Mouse (Mus musculus) bone marrow macrophage, adult 2 months (primary cell): Measurements from ENCODE around the gene Tmsb10. TPM values are rescaled to one million over a fixed set of nuclear protein-coding genes. Genes with fewer than 3 reads are reported as not detected.

ENCODE experiments used
- H3K27ac ChIP-seq: 2 replicates; pipeline ENCODE4 v1.5.1; 2012; ENCODE audit warnings: low read depth, low read length; ENCODE audit not compliant: insufficient read depth
- H3K4me1 ChIP-seq: 2 replicates; pipeline ENCODE4 v1.6.1; 2012; ENCODE audit warnings: low read length; ENCODE audit not compliant: control insufficient read depth, insufficient read depth
- H3K4me3 ChIP-seq: 2 replicates; pipeline ENCODE4 v1.5.1; 2012; ENCODE audit warnings: mild to moderate bottlenecking, low read length, moderate library complexity; ENCODE audit not compliant: insufficient read depth
- CTCF ChIP-seq: IDR thresholded peaks from 2 replicates; pipeline ENCODE4 v1.5.1; 2012; ENCODE audit warnings: low read depth, mild to moderate bottlenecking, low read length, moderate library complexity
- POLR2A ChIP-seq: IDR thresholded peaks from 2 replicates; pipeline ENCODE4 v1.6.1; 2012; ENCODE audit warnings: mild to moderate bottlenecking, low read depth, low read length, borderline replicate concordance
- polyA plus RNA-seq: library from polyadenylated mRNA; stranded (reverse); fragments of >200 nt; gene quantifications from 2 replicates; pipeline ENCODE4 v1.2.4, GENCODE M21; 2012; ENCODE audit not compliant: missing spikeins, insufficient read depth, insufficient read length

The Tmsb10 gene
- polyA plus RNA-seq, 1 experiment: 410 TPM

DNA sequence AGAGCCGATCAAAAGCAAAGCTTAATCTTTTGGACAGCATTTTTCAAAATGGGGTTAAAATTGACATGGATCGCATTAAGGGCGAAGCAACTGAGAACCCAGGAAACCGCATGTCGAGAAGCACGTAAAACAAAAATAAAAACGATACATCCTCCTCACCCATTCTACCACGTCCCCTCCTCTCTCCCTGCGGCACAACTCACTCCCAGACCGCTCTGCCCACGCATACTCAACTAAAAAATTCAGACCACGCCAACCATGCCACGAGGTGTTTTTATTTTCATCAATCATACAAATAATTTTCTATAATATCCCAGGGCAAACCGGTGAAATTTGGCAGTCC, 1.5 kb downstream of the Tmsb10 start:
- H3K4me3 ChIP-seq: peak overlapping the region; percentile 81
- peaks cover 22% of the 10 kb centered on the region for H3K4me1 ChIP-seq
- H3K27ac ChIP-seq: no peak overlapping the region; the same call in 1 of the 2 replicates
- TF ChIP-seq CTCF (no peak), POLR2A (no peak)

DNA sequence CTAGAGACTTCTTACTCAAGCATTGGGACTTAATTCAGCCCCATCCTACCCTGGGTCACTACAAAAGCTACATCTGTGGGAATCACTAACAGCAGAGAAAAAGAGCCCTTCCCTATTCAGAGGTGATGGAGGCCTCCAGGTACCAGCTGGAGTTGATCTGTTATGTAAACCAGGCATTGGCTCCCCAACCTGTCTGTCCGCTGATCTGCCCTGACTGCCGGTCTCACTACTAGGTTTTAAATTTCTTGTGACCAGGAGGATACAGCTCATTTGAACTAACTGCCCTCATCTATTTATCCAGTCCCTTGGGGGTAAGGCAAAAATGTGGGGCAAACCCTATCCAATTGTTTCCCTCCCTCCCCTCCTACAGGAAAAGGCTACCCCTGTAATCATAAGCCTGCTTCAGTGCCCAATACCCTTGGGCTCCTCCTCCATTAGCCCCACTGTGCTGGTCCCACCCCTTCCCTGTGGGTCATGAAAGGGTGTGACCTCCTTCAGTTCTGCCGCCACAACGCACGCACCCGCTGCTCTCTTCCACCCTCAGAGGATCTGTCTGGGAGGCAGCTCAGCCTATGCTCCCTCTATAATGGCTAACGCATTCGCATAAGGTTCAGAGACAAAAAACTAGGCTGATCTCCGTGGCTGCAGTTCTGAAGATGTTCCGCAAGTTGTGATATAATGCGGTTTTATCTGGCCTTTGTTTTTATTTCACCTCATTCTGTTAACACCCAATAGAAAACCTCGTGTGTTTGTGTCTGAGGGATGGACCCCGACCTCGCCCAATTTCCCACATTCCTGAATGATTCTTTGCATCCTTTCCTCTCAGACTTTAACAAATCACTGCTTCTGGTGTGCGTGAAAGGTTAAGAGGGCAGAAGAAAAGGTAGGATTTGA, 2.1 kb downstream of the Tmsb10 start:
- Histone ChIP-seq H3K27ac (no peak overlapping the region), H3K4me3 (peak overlapping the region; percentile 81), H3K4me1 (peaks cover 22% of the 10 kb centered on the region)
- TF ChIP-seq POLR2A (no peak), CTCF (no peak)

DNA sequence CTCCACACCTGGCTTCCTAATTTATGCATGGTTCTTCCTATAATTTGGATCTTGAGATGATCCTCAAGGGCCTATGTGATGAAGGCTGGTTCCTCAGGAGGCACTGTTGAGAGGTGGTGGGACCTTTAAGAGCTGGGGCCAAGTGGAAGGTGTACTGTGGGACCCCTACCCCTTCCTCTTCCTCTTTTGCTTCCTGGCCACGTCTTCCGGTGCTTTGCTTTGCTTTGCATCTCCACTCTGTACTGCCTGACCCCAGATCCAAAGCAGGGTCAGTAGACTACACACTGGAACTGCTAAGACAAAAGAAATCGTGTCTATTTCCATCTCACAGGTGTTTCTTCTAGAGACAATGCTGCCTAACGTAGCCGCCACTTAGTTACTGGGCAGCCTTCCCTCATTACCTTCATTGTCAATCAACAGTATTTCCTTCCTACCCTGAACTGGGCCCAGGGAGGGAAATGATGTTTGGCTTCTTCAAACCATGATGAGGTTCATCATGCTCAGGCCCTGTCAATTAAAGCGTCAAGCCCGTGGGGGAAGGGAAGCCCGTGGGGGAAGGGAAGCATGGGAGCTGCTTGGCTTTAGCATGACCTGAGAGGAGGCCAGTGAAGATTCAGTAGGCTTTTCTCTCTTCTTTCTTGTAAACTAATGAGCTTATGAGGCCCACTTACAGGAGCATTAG, 2.9 kb downstream of the Tmsb10 start:
- peaks cover 22% of the 10 kb centered on the region for H3K4me1 ChIP-seq
- no peak overlapping the region for H3K27ac ChIP-seq
- H3K4me3 ChIP-seq: no peak overlapping the region
- TF ChIP-seq POLR2A: no peak
- TF ChIP-seq CTCF: no peak

DNA sequence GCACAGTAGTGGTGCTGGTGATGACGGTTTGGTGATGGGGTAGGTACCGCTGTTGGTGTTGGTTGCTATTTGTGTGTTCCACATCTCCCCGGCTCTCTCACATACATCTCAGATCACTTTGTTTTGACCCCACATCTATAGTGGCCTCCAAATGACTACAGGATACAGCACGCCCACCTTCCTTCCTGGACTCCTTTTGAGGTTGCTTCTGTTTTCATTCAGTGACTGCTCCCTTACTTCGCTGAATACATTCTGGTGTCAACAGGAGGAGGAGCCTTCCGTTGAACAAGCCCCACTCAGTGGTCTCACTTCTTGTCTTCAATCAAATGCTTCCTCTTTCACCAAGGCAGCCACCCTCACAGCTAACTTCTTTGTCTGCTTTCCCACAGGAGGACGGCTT, 3.8 kb downstream of the Tmsb10 start:
- no peak overlapping the region for H3K4me3 ChIP-seq
- H3K27ac ChIP-seq: no peak overlapping the region

DNA sequence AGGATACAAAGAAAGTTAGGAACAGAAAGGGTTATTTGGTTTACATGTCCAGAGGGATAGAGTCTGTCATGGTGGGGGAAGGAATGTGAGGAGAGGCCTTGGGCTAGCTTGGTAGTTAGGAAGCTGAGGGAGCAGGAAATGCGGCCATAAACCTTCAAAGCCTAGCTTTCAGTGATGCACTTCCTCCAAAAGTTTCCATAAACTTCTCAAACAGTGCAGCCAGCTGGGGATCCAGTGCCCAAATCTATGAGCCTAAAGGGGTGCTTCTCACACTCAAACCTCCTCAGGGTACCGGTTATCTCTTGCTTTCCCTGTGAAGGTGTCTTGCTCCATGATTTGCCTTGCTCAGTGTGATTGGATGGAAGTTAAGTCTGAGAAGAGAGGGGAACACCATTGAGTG, 5.6 kb downstream of the Tmsb10 start:
- H3K27ac ChIP-seq: no peak overlapping the region
- no peak overlapping the region for H3K4me3 ChIP-seq
- H3K4me1 ChIP-seq: peaks cover 22% of the 10 kb centered on the region
- TF ChIP-seq CTCF (no peak), POLR2A (no peak)

More for the DNA sequence above, 3.8 kb downstream of the Tmsb10 start:
- TF ChIP-seq POLR2A: no peak
- no peak for TF ChIP-seq CTCF
- peaks cover 22% of the 10 kb centered on the region for H3K4me1 ChIP-seq

DNA sequence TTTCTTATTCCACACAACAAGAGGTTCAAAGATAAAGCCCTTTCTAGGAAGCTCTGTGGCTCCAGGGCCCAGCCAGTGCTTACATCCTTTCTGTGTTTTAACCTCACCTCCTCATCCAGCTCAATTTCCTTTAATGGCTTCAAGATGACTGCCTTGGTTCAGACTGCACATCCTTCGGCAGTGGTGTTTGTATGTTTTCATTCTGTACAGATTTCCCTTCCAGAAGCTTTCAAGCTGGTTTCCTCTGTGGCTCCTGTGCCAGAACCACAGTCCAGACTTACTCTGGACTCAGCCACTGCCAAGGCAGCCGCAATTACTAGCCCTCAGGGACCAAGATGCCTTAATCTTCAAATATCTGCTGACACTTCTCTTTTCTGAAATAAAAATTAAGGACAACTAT, 6.3 kb downstream of the Tmsb10 start:
- Histone ChIP-seq H3K4me3 (no peak overlapping the region), H3K27ac (no peak overlapping the region), H3K4me1 (peaks cover 22% of the 10 kb centered on the region)
- no peak for TF ChIP-seq CTCF
- no peak for TF ChIP-seq POLR2A

DNA sequence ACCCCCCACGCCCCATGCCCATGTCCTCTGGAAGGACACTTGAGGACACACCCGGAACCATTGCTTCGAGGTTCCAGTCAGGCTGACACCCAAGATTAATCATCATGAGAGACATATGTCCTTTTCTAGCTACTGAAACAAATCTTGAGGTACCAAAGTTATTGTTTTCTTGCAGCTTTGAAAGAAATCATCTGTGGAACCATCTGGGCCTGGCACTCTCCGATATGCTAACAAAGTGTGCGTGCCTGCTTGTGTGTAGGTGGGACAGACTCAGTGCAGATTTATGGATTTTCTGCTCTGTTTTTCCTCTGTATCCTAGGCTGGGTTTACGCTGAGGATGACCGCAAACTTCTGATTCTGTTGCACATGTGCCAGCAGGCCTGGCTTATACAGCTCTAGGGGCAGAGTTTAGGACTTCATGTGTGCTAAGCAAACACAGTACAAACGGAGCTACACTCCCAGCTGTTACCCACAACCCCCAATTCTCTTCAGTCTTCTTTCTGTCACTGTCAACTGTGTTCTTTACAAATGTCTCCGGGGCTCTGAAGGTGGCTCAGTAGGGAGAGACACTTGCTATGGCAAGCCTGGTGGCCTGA, 9.3 kb downstream of the Tmsb10 start:
- Histone ChIP-seq H3K4me1 (peaks cover 3% of the 10 kb centered on the region; the same call in 1 of the 2 replicates), H3K27ac (no peak overlapping the region), H3K4me3 (no peak overlapping the region)
- TF ChIP-seq CTCF (no peak), POLR2A (no peak)

DNA sequence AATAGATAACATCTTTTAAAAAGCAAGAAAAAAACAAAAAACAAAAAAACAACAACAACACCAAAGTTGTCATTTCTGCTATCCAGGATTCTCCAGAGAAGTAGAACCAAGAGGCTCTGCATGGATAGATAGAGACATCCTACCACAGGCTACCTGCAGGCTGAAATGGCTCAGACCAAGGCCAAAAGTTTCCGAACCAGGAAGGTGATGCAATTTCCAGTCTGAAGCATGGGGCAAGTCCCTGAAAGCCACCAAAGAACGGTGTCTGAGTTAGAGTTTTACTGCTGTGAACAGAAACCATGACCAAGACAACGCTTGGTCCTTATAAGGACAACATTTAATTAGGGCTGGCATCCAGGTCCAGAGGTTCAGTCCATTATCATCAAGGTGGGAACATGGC, 10.2 kb downstream of the Tmsb10 start:
- no peaks in the 10 kb centered on the region for H3K4me1 ChIP-seq
- TF ChIP-seq POLR2A (no peak), CTCF (no peak)
- no peak overlapping the region for H3K27ac ChIP-seq
- H3K4me3 ChIP-seq: no peak overlapping the region

DNA sequence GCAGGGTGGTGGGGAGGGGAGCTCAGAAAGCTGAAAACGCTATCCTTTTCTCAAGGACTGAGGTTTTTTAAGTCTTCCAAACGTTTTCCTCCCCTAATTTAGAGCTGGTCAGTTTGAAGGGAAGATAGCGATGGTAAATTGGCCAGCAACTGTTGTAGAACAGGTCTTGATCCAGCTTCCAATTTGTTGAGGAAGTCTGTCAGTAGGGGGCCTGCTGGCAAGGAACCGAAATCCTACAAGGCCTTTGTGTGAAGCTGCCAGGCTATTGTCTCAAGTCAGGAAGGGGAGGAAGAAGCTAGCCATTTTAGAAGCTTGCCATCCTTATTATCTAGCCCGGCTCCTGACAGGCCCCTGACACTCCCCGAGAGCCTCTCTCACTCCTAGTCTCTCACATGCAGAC, 10.6 kb downstream of the Tmsb10 start:
- TF ChIP-seq CTCF: no peak
- no peak for TF ChIP-seq POLR2A
- Histone ChIP-seq H3K27ac (no peak overlapping the region), H3K4me1 (no peaks in the 10 kb centered on the region)

DNA sequence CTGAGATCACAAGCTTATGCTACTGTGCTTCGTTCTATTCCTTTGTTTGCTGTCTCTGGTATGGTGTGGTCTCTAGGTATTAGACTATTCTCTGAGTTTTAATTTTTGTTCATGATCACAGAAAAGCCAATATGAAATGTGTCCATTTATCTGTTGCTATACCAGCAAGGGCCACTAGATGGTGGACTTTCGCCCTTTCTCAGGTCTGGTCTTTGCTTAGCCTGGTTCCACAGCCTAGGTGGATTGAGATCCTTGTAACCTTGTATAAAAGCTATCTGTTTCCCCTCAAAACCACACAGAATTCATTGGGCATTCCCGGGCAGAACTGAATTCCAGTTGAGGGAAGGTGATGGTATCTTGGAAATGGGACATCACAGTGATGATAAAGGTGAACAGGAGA, 18.1 kb downstream of the Tmsb10 start:
- Histone ChIP-seq H3K27ac (no peak overlapping the region), H3K4me1 (peaks cover 18% of the 10 kb centered on the region), H3K4me3 (no peak overlapping the region)
- TF ChIP-seq CTCF (no peak), POLR2A (no peak)

More for the DNA sequence above, 10.6 kb downstream of the Tmsb10 start:
- no peak overlapping the region for H3K4me3 ChIP-seq
